ENCODE assay signal across 13 mouse cellular contexts in genomic region chr6:41178019-41178418, GRCm38 (mm10).
"Had no signal": no experiment of that assay in that cellular context is flagged by ENCODE, and none has a peak within 500 bp of the region (broad histone marks: within the 10 kb centered on the region; RNA-seq: fewer than 3 reads in every experiment).

No protein-coding gene starts in this region.

- H3K36me3 ChIP-seq: limb, embryonic 15.5 days; lung, embryonic 15.5 days; midbrain, embryonic 13.5 days had no signal

- H3K27ac ChIP-seq: left cerebral cortex, adult 2 months; limb, embryonic 15.5 days; lung, embryonic 15.5 days; macrophage; midbrain, embryonic 13.5 days; stomach, postnatal 0 days had no signal

- H3K4me1 ChIP-seq: limb, embryonic 15.5 days; lung, embryonic 15.5 days; midbrain, embryonic 13.5 days had no signal

- H3K4me3 ChIP-seq: left cerebral cortex, adult 2 months; limb, embryonic 15.5 days; lung, embryonic 15.5 days; midbrain, embryonic 13.5 days had no signal

- H3K27me3 ChIP-seq: limb, embryonic 15.5 days; lung, embryonic 15.5 days; midbrain, embryonic 13.5 days had no signal

- ATAC-seq: hindbrain, embryonic 16.5 days; midbrain, embryonic 13.5 days had no signal

- DNase-seq: kidney, adult 18-20 months; kidney, postnatal 10 days; kidney, postnatal 4 days; lung, postnatal 14 days; right cerebral cortex, adult 18-20 months; right cerebral cortex, postnatal 25 days had no signal

- H3K9ac ChIP-seq: limb, embryonic 15.5 days; lung, embryonic 15.5 days; midbrain, embryonic 13.5 days had no signal

- H3K9me3 ChIP-seq: limb, embryonic 15.5 days; lung, embryonic 15.5 days; midbrain, embryonic 13.5 days had no signal

- H3K4me2 ChIP-seq: limb, embryonic 15.5 days; lung, embryonic 15.5 days; midbrain, embryonic 13.5 days had no signal
